ENCODE assay signal across 23 mouse cellular contexts in the genomic region with DNA sequence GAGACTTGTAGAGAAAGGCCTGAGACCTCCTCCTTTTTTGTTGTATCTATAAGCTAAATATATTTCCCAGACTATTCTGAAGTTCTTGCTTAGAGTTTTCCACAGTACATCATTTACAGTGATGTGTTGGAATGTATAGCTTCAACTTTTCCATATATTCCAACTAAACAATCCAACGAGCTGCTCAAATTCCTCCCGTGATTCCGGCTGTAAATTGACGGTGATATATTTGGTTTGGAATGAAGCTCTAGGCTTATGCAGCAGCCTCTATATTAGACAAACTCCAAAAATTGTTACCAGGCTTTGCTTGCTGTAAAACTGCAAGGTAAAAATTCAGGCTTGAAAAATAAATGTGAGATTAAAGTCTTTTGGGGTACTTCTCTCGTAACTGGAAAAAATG.
DNase-seq lines count a peak whose midpoint lies in the region; ATAC-seq and TF ChIP-seq lines count a peak whose summit lies in the region.
"Had no signal": no experiment of that assay in that cellular context is flagged by ENCODE, and none has a peak within 500 bp of the region (broad histone marks: within the 10 kb centered on the region; RNA-seq: fewer than 3 reads in every experiment).

No protein-coding gene starts in this region.

- WGBS in intestine, embryonic 15.5 days = 50% methylated on average over 5 of the region's 5 CpGs
- 73% methylated on average over 5 of the region's 5 CpGs for WGBS in intestine, postnatal 0 days
- WGBS in lung, embryonic 14.5 days = 41% methylated on average over 5 of the region's 5 CpGs
- WGBS in lung, postnatal 0 days = 55% methylated on average over 5 of the region's 5 CpGs
- WGBS in limb, embryonic 15.5 days = 26% methylated on average over 5 of the region's 5 CpGs
- WGBS in heart, embryonic 10.5 days = 88% methylated on average over 5 of the region's 5 CpGs

- no peak for TF ChIP-seq EP300 in lung, postnatal 0 days (IDR thresholded peaks at IDR 0.05)

- H3K4me3 ChIP-seq in intestine, embryonic 15.5 days (replicated peaks) = no peak overlapping the region
- no peak overlapping the region for H3K4me3 ChIP-seq in intestine, postnatal 0 days (ENCODE audit: low read depth, low read length)
- H3K4me3 ChIP-seq in lung, embryonic 14.5 days (ENCODE audit: low read depth, low read length) = no peak overlapping the region
- no peak overlapping the region for H3K4me3 ChIP-seq in lung, postnatal 0 days (ENCODE audit: low read depth, low read length)
- H3K4me3 ChIP-seq in limb, embryonic 15.5 days = no peak overlapping the region
- no peak overlapping the region for H3K4me3 ChIP-seq in heart, embryonic 10.5 days
- H3K4me3 ChIP-seq: embryonic facial prominence, embryonic 13.5 days; forebrain, embryonic 10.5 days; forebrain, embryonic 13.5 days; heart, adult 2 months; hindbrain, embryonic 12.5 days; hindbrain, embryonic 15.5 days had no signal

- DNase-seq in lung, embryonic 14.5 days = peak; percentile 53
- DNase-seq in lung, postnatal 0 days (ENCODE audit: low spot score) = no peak
- no peak for DNase-seq in heart, embryonic 10.5 days (ENCODE audit: low spot score)
- DNase-seq: adrenal gland, adult 2 months; adrenal gland, postnatal 14 days; cerebellum, adult 11 months; cerebellum, adult 2 months; cerebellum, adult 9-11 months; cerebellum, postnatal 25 days; gastrocnemius, postnatal 10 days; gastrocnemius, postnatal 36 days; heart, adult 2 months had no signal

- no peak overlapping the region for H3K4me2 ChIP-seq in intestine, embryonic 15.5 days (replicated peaks)
- H3K4me2 ChIP-seq in intestine, postnatal 0 days (replicated peaks; ENCODE audit: low read depth) = no peak overlapping the region
- no peak overlapping the region for H3K4me2 ChIP-seq in lung, embryonic 14.5 days
- H3K4me2 ChIP-seq in lung, postnatal 0 days (replicated peaks; ENCODE audit: low read depth, low read length) = no peak overlapping the region
- no peak overlapping the region for H3K4me2 ChIP-seq in limb, embryonic 15.5 days
- H3K4me2 ChIP-seq: embryonic facial prominence, embryonic 13.5 days; forebrain, embryonic 13.5 days; heart, embryonic 11.5 days; hindbrain, embryonic 12.5 days; hindbrain, embryonic 15.5 days had no signal

- no peaks in the 10 kb centered on the region for H3K36me3 ChIP-seq in intestine, embryonic 15.5 days
- H3K36me3 ChIP-seq in intestine, postnatal 0 days (ENCODE audit: control insufficient read depth, insufficient read depth) = no peaks in the 10 kb centered on the region
- H3K36me3 ChIP-seq in lung, embryonic 14.5 days (ENCODE audit: insufficient read depth) = no peaks in the 10 kb centered on the region
- no peaks in the 10 kb centered on the region for H3K36me3 ChIP-seq in lung, postnatal 0 days (ENCODE audit: insufficient read depth, low read length)
- H3K36me3 ChIP-seq in limb, embryonic 15.5 days = no peaks in the 10 kb centered on the region
- no peaks in the 10 kb centered on the region for H3K36me3 ChIP-seq in heart, embryonic 10.5 days
- H3K36me3 ChIP-seq: embryonic facial prominence, embryonic 13.5 days; forebrain, embryonic 10.5 days; hindbrain, embryonic 12.5 days; hindbrain, embryonic 15.5 days had no signal

- H3K9me3 ChIP-seq in intestine, embryonic 15.5 days = no peaks in the 10 kb centered on the region
- no peaks in the 10 kb centered on the region for H3K9me3 ChIP-seq in intestine, postnatal 0 days (ENCODE audit: control insufficient read depth)
- H3K9me3 ChIP-seq in lung, embryonic 14.5 days (ENCODE audit: low read depth, low read length) = no peaks in the 10 kb centered on the region
- H3K9me3 ChIP-seq in lung, postnatal 0 days (ENCODE audit: low read length) = no peaks in the 10 kb centered on the region
- no peaks in the 10 kb centered on the region for H3K9me3 ChIP-seq in limb, embryonic 15.5 days
- no peaks in the 10 kb centered on the region for H3K9me3 ChIP-seq in heart, embryonic 10.5 days
- H3K9me3 ChIP-seq: embryonic facial prominence, embryonic 13.5 days; forebrain, embryonic 10.5 days; forebrain, embryonic 13.5 days; hindbrain, embryonic 12.5 days; hindbrain, embryonic 15.5 days had no signal

- peak; percentile 49; the same call in 1 of the 2 replicates for ATAC-seq in intestine, embryonic 15.5 days
- no peak for ATAC-seq in intestine, postnatal 0 days
- ATAC-seq in lung, embryonic 14.5 days (ENCODE audit: insufficient read depth) = no peak
- ATAC-seq in lung, postnatal 0 days = no peak
- ATAC-seq in limb, embryonic 15.5 days (ENCODE audit: insufficient number of reproducible peaks, low FRiP score, low TSS enrichment, low read depth) = 0 out of 2 replicates have a peak, but pooled peaks have one; percentile 44
- ATAC-seq: CD4-positive, CD25-positive, alpha-beta regulatory T cell, adult 4 months; forebrain, embryonic 13.5 days; forebrain, embryonic 16.5 days had no signal

- no peak for TF ChIP-seq CTCF in intestine, postnatal 0 days (IDR thresholded peaks at IDR 0.05; ENCODE audit: low read depth)
- TF ChIP-seq CTCF in lung, embryonic 14.5 days (IDR thresholded peaks at IDR 0.05; ENCODE audit: low read depth) = no peak
- TF ChIP-seq CTCF in lung, postnatal 0 days (IDR thresholded peaks at IDR 0.05) = no peak

- H3K27ac ChIP-seq in intestine, embryonic 15.5 days = no peak overlapping the region
- no peak overlapping the region for H3K27ac ChIP-seq in intestine, postnatal 0 days (ENCODE audit: low read depth, low read length)
- H3K27ac ChIP-seq in lung, embryonic 14.5 days (ENCODE audit: low read depth) = no peak overlapping the region
- no peak overlapping the region for H3K27ac ChIP-seq in lung, postnatal 0 days (ENCODE audit: low read length)
- H3K27ac ChIP-seq in limb, embryonic 15.5 days = 0 out of 2 replicates have a peak overlapping the region, but pooled peaks have one; percentile 27
- H3K27ac ChIP-seq in heart, embryonic 10.5 days = no peak overlapping the region
- H3K27ac ChIP-seq: forebrain, embryonic 10.5 days; forebrain, embryonic 13.5 days; heart, adult 2 months; hindbrain, embryonic 12.5 days; hindbrain, embryonic 15.5 days had no signal

- no peaks in the 10 kb centered on the region for H3K27me3 ChIP-seq in intestine, embryonic 15.5 days (replicated peaks)
- no peaks in the 10 kb centered on the region for H3K27me3 ChIP-seq in intestine, postnatal 0 days (replicated peaks; ENCODE audit: control insufficient read depth, insufficient read depth, low read length)
- no peaks in the 10 kb centered on the region for H3K27me3 ChIP-seq in lung, embryonic 14.5 days (ENCODE audit: insufficient read depth, low read length)
- no peaks in the 10 kb centered on the region for H3K27me3 ChIP-seq in lung, postnatal 0 days (replicated peaks; ENCODE audit: insufficient read depth, low read length)
- no peaks in the 10 kb centered on the region for H3K27me3 ChIP-seq in limb, embryonic 15.5 days
- no peaks in the 10 kb centered on the region for H3K27me3 ChIP-seq in heart, embryonic 10.5 days (ENCODE audit: insufficient read depth, poor library complexity, severe bottlenecking)
- H3K27me3 ChIP-seq: embryonic facial prominence, embryonic 13.5 days; forebrain, embryonic 13.5 days; hindbrain, embryonic 12.5 days; hindbrain, embryonic 15.5 days had no signal

- no peaks in the 10 kb centered on the region for H3K4me1 ChIP-seq in intestine, embryonic 15.5 days (replicated peaks)
- H3K4me1 ChIP-seq in intestine, postnatal 0 days (replicated peaks; ENCODE audit: control insufficient read depth, insufficient read depth, low read length) = no peaks in the 10 kb centered on the region
- no peaks in the 10 kb centered on the region for H3K4me1 ChIP-seq in lung, embryonic 14.5 days (ENCODE audit: insufficient read depth)
- H3K4me1 ChIP-seq in lung, postnatal 0 days (ENCODE audit: insufficient read depth, low read depth, low read length) = no peaks in the 10 kb centered on the region
- no peaks in the 10 kb centered on the region; the same call in 1 of the 2 replicates for H3K4me1 ChIP-seq in limb, embryonic 15.5 days
- no peaks in the 10 kb centered on the region for H3K4me1 ChIP-seq in heart, embryonic 10.5 days
- H3K4me1 ChIP-seq: forebrain, embryonic 10.5 days; forebrain, embryonic 13.5 days; hindbrain, embryonic 12.5 days; hindbrain, embryonic 15.5 days had no signal

- H3K9ac ChIP-seq in intestine, embryonic 15.5 days = no peak overlapping the region
- no peak overlapping the region for H3K9ac ChIP-seq in intestine, postnatal 0 days (ENCODE audit: low read depth, low read length)
- H3K9ac ChIP-seq in lung, embryonic 14.5 days = no peak overlapping the region
- H3K9ac ChIP-seq in lung, postnatal 0 days (replicated peaks; ENCODE audit: low read depth) = no peak overlapping the region
- H3K9ac ChIP-seq in limb, embryonic 15.5 days = no peak overlapping the region
- H3K9ac ChIP-seq: embryonic facial prominence, embryonic 13.5 days; forebrain, embryonic 13.5 days; hindbrain, embryonic 12.5 days; hindbrain, embryonic 15.5 days had no signal

Comparison
In these comparisons a context has a peak if more than half of its experiments do, and no peak if none do; other contexts are left out.
1. ATAC-seq: peak in intestine, embryonic 15.5 days (single experiment) and limb, embryonic 15.5 days (single experiment); none in intestine, postnatal 0 days (single experiment), lung, embryonic 14.5 days (single experiment) and lung, postnatal 0 days (single experiment).